Mouse (Mus musculus) embryo, embryonic 9.5 days (tissue): ENCODE measurements at regions not wholly inside any gene's neighbourhood (a gene's known extent, or its start where the extent isn't known, plus 50 kb on each side); places are given as distances from the start of the nearest gene placed in this dataset.
"Not testable (repeated sequence)": the region's sequence is repeated elsewhere in the genome, so short reads cannot be mapped to it uniquely, and the experiment has no call there.

Experiments
- DNase-seq: peaks from one replicate; pipeline ENCODE4 v3.0.0-alpha.2; 2017; ENCODE audit errors: extremely low spot score

GRCm38 (mm10) chr8:90056331-90056730, 291.8 kb downstream of the Tox3 start:
- no peak for DNase-seq

GRCm38 (mm10) chr8:90046779-90047178, 301.4 kb downstream of the Tox3 start:
- DNase-seq, result no peak

DNA sequence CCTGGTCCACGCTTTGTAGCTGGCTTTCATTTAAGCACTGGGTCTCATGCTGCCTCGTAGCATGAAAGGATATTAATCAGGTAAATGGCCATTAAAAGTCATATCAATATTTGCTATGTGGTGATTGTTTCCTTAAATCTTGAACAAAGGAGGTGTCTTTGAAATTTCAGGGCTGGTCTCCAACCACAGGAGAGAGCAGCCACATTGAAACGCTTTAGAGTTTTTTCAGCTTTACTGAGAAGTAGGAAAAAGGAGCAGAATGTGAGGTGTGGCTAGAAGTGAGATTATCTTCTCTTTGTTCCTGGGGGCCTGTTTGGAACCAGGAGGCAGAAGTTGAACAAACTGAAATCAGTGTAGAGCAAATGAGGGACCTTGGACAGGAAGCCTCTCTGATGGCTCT, 311.7 kb downstream of the Tox3 start:
- DNase-seq, result no peak

- no peak for DNase-seq
Measured at GRCm38 (mm10) chr8:90032572-90032971, 315.6 kb downstream of the Tox3 start.

DNA sequence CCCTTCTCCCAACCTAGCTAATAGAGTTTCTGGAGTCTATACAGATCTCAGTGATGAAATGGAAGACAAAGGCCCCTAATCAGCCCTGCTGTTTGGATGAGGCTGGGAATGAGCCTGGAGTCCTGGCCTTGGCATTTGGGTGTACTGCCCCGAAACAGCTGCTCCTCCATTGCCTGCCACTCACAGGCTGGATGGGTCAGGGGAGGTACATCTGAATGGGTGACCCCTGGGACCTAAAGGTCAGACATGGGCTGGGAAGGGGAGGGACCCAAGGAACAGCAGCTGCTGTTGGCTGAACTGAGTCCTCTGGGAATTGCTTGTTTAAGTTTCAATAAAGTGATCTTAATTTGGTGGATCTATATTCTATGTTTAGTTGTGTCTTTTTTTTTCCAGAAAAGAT, 316.9 kb downstream of the Tox3 start:
- peak; percentile 73 for DNase-seq

- not testable (repeated sequence) for DNase-seq
Measured at GRCm38 (mm10) chr8:90017958-90018357, 330.2 kb downstream of the Tox3 start.

- DNase-seq, result no peak
Measured at GRCm38 (mm10) chr8:90013755-90014154, 334.4 kb downstream of the Tox3 start.

GRCm38 (mm10) chr8:90011682-90012409, 336.3 kb downstream of the Tox3 start:
- DNase-seq, result no peak

- DNase-seq, result no peak
Measured at GRCm38 (mm10) chr8:90009431-90009830, 338.7 kb downstream of the Tox3 start.

GRCm38 (mm10) chr8:90000899-90001640, 347.1 kb downstream of the Tox3 start:
- peak; percentile 80 for DNase-seq

DNA sequence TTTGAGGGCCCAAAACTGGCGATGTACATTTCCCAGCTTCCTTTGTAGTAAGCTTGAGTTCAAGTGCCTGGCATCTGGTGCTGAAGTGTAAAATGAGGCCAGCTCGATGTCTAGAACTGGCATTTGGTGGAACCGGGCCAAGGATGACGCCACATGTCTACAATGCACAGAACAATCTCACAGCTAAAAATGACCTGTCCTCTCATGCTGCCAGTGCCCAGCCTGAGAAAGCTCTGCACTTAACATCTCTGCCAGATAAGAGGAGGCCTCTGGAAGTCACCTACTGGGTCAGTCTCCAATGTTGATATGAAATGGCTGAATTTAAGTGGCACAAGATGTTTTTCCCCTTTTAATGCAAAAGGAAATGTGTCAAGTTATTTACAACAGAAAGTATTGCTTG, 354.4 kb downstream of the Tox3 start:
- no peak for DNase-seq

GRCm38 (mm10) chr8:89983859-89984258, 364.3 kb downstream of the Tox3 start:
- no peak for DNase-seq

DNA sequence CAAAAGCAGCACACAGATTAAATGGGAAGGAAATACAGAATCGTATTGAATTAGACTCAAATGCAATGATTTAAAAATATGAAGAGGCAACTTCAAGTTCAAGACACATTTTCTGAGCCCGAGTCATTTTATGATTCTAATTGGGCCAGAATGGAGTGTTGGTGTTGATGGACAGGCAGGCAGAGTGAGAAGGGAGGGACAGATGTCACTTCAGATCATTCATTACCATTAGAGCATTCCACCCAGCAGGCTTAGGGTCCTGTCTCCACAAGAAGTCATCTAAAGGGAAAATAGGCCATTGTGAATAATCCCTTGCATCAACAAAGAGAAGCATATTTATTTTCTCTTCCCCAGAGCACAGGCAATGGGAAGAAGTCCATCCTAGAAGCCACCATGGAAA, 365.6 kb downstream of the Tox3 start:
- DNase-seq, result no peak

GRCm38 (mm10) chr8:89981320-89981719, 366.8 kb downstream of the Tox3 start:
- no peak for DNase-seq

DNA sequence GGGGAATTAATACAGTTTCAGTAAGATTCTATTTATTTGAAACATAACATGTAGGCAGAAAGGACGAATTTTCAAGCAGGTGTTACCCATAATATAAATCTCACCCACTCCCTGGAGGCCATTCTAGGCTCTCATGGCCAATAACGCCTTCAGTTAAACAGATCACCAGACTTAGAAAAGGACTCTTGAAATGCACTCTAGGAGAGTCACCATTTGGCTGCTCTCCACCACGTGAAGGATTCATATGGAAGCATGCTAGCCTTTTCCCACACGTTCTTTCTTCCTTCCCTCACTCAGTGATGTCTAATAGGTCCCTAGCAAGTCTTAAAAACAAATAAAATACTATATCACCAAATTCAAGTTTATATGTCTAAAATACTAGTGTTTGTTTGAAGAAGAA, 367.7 kb downstream of the Tox3 start:
- no peak for DNase-seq

DNA sequence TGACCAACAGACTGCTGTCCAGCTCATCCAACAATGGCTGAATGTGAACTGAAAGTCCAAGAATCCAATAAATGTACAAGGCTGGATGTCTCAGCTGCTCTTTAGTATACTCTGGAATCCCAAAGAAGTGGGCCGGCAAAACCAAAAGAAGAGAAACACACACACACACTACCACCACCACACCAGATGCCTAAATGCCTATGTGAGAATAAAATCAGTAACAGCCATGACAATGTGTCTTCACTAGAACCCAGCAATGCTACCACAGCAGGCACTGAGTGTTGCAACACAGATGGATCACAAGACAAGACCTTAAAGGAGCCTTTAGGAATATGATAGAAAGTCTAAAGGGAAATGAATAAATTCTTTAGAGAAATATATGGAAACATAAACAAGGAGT, 385.3 kb downstream of the Tox3 start:
- DNase-seq, result no peak

DNA sequence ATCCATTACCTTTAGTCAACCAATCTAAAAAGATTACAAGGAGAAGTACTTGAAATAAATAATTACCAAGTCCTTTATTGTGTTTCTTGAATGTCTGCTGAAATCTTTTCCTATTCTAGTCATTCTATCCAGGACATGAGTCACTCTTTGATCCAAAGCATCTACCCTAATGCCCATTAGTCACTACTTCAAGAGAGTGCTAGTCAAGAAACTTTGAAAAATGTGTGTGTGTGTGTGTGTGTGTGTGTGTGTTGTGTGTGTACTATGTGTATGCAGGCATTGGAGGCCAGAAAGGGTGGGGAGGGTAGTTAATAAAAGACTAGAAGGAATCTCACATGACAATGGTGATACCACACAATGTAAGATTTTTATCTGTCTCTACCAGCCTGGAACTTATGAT, 390.7 kb downstream of the Tox3 start:
- no peak for DNase-seq

DNA sequence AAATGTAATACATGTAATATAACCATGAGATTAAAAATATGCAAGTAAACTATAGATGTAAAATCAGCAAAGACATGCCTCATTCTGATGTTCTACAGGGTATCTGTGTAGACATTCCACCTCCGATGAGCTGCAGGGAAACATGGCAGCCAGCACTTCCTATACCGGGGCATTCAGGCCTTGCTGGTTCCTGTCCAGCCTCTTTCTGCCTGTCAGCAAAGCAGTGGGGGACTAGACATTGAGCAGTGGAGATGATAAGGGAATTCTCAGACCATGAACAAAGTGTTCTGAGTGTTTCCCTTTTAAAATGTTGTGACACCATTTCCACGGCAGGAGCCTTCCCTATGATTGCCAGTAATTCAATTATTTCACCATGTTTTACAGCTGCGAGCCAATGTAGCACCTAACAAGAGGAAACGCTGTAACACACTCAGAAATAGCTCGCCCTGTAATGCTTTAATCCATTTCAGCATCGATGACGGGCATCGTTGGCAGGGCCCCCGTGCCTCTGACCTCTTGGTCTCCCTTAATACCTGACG, 391.6 kb downstream of the Tox3 start:
- no peak for DNase-seq

- no peak for DNase-seq
Measured at GRCm38 (mm10) chr8:89938836-89939235, 409.3 kb downstream of the Tox3 start.

- no peak for DNase-seq
Measured at GRCm38 (mm10) chr8:89934521-89934920, 413.6 kb downstream of the Tox3 start.

DNA sequence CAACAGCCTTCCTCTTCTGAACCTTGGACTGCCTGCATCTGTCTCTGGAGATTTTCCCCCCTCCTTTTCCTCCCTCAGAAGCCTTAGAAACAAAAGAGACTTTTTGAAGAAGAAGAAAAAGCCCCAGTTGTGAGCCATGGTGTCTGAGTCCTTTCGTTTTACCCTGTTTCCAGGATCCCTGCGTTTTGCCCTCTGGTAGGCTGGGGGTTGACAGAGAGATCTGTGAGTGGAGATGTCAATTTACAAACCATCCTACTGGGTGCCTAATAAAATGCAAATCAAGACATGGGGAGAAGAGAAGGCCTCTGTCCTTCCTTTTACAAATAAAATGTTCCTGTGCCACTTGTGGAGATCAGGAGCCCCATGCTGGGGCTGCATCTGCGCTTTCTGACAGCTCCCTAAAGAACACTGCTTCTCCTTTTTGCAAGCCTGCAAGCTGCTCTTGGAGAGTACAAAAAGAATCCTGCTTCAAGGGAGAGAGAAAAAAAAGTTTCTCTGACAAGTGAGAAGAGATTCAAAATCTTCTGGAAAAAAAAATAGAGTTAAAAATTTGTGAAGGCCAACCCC, 421.4 kb downstream of the Tox3 start:
- DNase-seq, result peak; percentile 5

GRCm38 (mm10) chr8:89924697-89925096, 423.4 kb downstream of the Tox3 start:
- DNase-seq, result not testable (repeated sequence)

DNA sequence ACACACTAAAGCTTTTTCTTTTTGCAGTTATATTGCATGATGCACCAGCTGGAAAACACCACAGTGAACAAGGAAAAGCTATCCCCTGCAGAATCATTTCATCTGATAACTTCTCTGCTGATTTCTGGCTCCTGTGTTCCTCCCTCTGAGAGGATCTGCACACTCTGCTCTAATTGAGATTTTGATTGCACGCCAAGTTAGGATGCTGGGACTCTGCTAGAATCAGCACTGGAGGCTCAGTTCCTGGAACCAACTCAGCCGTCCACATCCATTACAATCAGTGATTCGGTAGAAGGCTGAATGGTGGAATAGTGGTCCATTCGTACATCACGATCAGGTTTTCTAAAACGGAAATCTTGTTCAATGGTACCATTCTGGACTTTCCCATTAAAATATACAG, 434.1 kb downstream of the Tox3 start:
- no peak for DNase-seq
